Mouse (Mus musculus) heart, adult 2 months (tissue): ENCODE results near the gene Umad1.

Experiments used
- CTCF ChIP-seq: fragments of 200-600 bp; IDR thresholded peaks from 2 replicates; pipeline ENCODE4 v1.8.1; 2022; ENCODE audit warnings: antibody characterized with exemption, mild to moderate bottlenecking, moderate library complexity
- EP300 ChIP-seq: fragments of 200-500 bp; IDR thresholded peaks from 2 replicates; pipeline ENCODE4 v1.6.1; 2011; ENCODE audit warnings: low read depth, low read length, control low read depth; ENCODE audit not compliant: insufficient read depth
- POLR2A ChIP-seq: fragments of 200-500 bp; IDR thresholded peaks from 2 replicates; pipeline ENCODE4 v1.6.1; 2011; ENCODE audit warnings: mild to moderate bottlenecking, low read depth, low read length, control low read depth; ENCODE audit not compliant: insufficient read depth

DNA sequence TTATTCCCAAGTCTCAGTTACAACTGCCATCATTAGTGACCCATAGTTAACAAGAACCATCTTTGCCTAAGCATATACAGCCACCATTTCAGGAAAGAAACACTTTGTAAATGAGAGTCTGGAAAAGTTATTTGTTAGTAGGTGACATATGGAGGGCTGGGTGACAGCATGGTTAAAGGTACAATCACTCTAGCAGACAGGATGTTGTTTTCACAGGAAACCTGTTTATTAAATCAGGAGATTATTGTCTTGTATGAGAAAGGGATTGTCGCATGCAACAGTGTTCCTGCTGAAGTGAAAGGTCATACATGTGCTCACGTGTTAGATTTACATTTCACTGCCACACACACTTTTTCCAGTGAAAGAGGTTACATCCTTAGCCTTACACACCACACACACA lies 92.4 kb downstream of the Umad1 start:
- TF ChIP-seq CTCF (no peak), EP300 (no peak), POLR2A (no peak)
